Mouse (Mus musculus) stomach, postnatal 0 days (tissue): Measurements from ENCODE around the gene Map2k3.

Source experiments
- CTCF ChIP-seq: IDR thresholded peaks from 2 replicates; pipeline ENCODE4 v1.5.1; 2016; ENCODE audit warnings: antibody characterized with exemption, low read depth, mild to moderate bottlenecking, moderate library complexity
- EP300 ChIP-seq: optimal IDR thresholded peaks from 2 replicates; pipeline ENCODE3; 2016; ENCODE audit warnings: antibody characterized with exemption

DNA sequence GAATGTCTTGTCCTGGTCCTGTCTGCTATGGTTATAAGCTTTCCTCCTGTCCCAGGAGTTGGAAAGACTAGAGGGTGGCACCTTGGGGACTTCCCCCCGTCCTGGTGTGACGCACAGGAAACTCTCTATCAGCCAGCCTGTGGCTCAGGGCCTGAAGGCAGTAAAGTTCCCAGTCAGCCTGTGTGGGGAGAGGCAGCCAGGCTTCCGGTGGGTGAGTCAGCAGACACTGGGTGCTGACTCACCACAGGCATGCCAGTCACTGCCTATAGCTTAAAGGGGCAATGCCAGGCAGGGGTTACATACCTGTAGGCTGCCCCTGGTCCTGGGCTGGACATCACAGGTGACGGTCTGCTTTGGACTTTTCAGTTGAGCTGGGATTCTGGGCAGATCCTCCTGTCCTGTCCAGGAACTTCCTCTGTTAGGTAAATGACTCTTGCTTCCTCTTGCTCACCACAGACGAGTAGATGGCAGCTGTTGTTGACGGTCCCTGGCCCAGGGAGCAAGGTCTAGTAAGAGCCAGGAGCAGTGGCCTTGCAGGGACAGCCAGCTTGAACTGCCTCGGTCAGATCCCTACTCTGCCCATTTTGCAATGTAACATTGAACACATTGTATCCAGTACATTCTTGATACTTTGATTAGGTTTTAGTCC lies 3.6 kb downstream of the Map2k3 start:
- TF ChIP-seq EP300 (no peak), CTCF (no peak)
